Mouse (Mus musculus) testis, adult 2 months (tissue): ENCODE results near the gene Nploc4.

Source experiments
- CTCF ChIP-seq: fragments of 200-500 bp; IDR thresholded peaks from 2 replicates; pipeline ENCODE4 v1.5.1; 2012; ENCODE audit warnings: low read depth, mild to moderate bottlenecking, inconsistent platforms, low read length, moderate library complexity; ENCODE audit not compliant: control insufficient read depth, insufficient read depth, insufficient replicate concordance
- POLR2A ChIP-seq: fragments of 200-500 bp; IDR thresholded peaks from 2 replicates; pipeline ENCODE4 v1.6.1; 2012; ENCODE audit warnings: low read depth, mild to moderate bottlenecking, inconsistent platforms, low read length, moderate library complexity; ENCODE audit not compliant: control insufficient read depth

DNA sequence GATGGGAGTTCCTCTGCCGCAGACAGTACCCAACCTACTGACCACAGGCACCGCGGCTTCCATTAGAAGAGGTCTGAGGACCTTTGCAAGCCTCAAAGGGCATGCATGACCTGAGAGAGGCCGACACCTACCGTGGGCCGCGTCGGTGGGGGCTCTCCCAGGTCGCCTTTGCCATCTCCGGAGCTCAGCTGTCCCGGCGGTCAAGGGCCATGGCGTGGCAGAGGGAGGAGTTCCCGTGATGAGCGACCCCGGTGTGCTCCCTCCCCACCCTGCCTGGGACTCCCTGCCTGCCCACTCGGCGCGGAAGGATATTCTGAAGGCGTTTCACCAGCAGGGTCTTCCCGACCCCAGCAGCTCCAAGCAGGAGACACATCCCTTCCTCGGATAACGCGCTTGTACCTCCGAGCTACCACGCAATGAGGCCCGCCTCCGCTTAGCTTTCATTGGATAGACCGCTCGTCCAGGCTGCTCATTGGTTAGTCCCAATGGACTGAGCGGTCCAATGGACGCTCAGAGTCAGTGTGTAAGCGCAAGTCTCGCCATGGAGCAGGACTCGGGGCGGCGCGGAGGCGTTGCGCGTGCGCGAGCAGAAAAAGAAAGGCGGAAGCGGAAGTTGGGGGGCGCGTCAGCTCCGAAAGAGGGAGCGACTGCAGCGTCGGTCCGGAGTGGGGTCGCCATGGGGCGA is 29.7 kb upstream of the Nploc4 start, which contains the start of gene Arl16:
- no peak for TF ChIP-seq CTCF
- peak; percentile 88 for TF ChIP-seq POLR2A
